Mouse (Mus musculus) MEL (cell line): Measurements from ENCODE around the gene Inip.

Experiments used
- CTCF ChIP-seq, 3 experiments: IDR thresholded peaks in 2 of 3; conservative IDR thresholded peaks in 1 of 3; 2 replicates each; pipeline ENCODE4 v1.5.1; 2011 to 2012; ENCODE audit warnings: low read length in 3 of 3, low read depth in 2 of 3, mild to moderate bottlenecking in 2 of 3, improper control_type of control experiment in 1 of 3, inconsistent platforms in 1 of 3, mixed read lengths in 1 of 3, moderate library complexity in 1 of 3; ENCODE audit not compliant: control insufficient read depth in 1 of 3, insufficient read depth in 1 of 3, poor library complexity in 1 of 3, severe bottlenecking in 1 of 3
- EP300 ChIP-seq, 2 experiments: IDR thresholded peaks; 2 replicates each; pipeline ENCODE4 v1.6.1; 2011; ENCODE audit warnings: improper control_type of control experiment in 2 of 2, low read length in 2 of 2, low read depth in 1 of 2, mild to moderate bottlenecking in 1 of 2
- GATA1 ChIP-seq: IDR thresholded peaks from 2 replicates; pipeline ENCODE4 v1.6.1; 2011; ENCODE audit warnings: low read depth, low read length, improper control_type of control experiment

- TF ChIP-seq CTCF (IDR thresholded peaks at IDR 0.05 in 2 of 3, conservative IDR thresholded peaks at IDR 0.05 in 1 of 3; ENCODE audit: control insufficient read depth in 1 of 3, insufficient read depth in 1 of 3, low read depth in 2 of 3, low read length in 3 of 3, poor library complexity in 1 of 3, severe bottlenecking in 1 of 3) (peak in 1 of 3 experiments; percentile 41; a peak in 2 of 6 replicates), EP300 (IDR thresholded peaks at IDR 0.05; ENCODE audit: low read depth in 1 of 2, low read length in 2 of 2) (no peak), GATA1 (no peak)
Measured at GRCm38 (mm10) chr4:59794116-59794515, 7.3 kb downstream of the Inip start.
